Mouse (Mus musculus) cortical plate, adult 2 months (tissue): Measurements from ENCODE around the gene Tmem107. TPM values are rescaled to one million over a fixed set of nuclear protein-coding genes. Genes with fewer than 3 reads are reported as not detected.

Source experiments
- H3K27ac ChIP-seq: fragments of 200-500 bp; 2 replicates; pipeline ENCODE4 v1.5.1; 2012; ENCODE audit warnings: low read length, control low read depth, inconsistent platforms; ENCODE audit not compliant: insufficient read depth
- H3K4me1 ChIP-seq: fragments of 200-500 bp; 2 replicates; pipeline ENCODE4 v1.6.1; 2011; ENCODE audit warnings: low read length; ENCODE audit not compliant: control insufficient read depth, insufficient read depth
- H3K4me3 ChIP-seq: fragments of 200-500 bp; 2 replicates; pipeline ENCODE4 v1.5.1; 2011; ENCODE audit warnings: mild to moderate bottlenecking, low read length, control low read depth; ENCODE audit not compliant: insufficient read depth
- CTCF ChIP-seq: fragments of 200-500 bp; IDR thresholded peaks from 2 replicates; pipeline ENCODE4 v1.5.1; 2011; ENCODE audit warnings: mild to moderate bottlenecking, control low read depth, low read length; ENCODE audit not compliant: insufficient read depth; ENCODE audit errors: extremely low read depth
- POLR2A ChIP-seq: fragments of 200-500 bp; IDR thresholded peaks from 2 replicates; pipeline ENCODE4 v1.6.1; 2011; ENCODE audit warnings: mild to moderate bottlenecking, low read length, control low read depth; ENCODE audit not compliant: insufficient read depth; ENCODE audit errors: extremely low read depth
- polyA plus RNA-seq: library from polyadenylated mRNA; depleted of rRNA; stranded (reverse); fragments of >200 nt; gene quantifications from 2 replicates; pipeline ENCODE4 v1.2.3, GENCODE M21; 2012

Tmem107 gene
- polyA plus RNA-seq, 1 experiment = 21.4 TPM

- TF ChIP-seq CTCF (no peak), POLR2A (peak; percentile 84; the same call in 1 of the 2 replicates)
- Histone ChIP-seq H3K4me3 (peak overlapping the region; percentile 18), H3K27ac (peak overlapping the region; percentile 99)
Observed at GRCm38 (mm10) chr11:69073065-69073888, 2.7 kb downstream of the Tmem107 start.

GRCm38 (mm10) chr11:69073951-69074775 is 3.6 kb downstream of the Tmem107 start:
- Histone ChIP-seq H3K4me1 (peaks cover 4% of the 10 kb centered on the region), H3K27ac (peak overlapping the region; percentile 58; the same call in 1 of the 2 replicates), H3K4me3 (no peak overlapping the region)
- no peak for TF ChIP-seq POLR2A
- no peak for TF ChIP-seq CTCF

More at GRCm38 (mm10) chr11:69073065-69073888, 2.7 kb downstream of the Tmem107 start:
- H3K4me1 ChIP-seq = peaks cover 4% of the 10 kb centered on the region

- Histone ChIP-seq H3K4me3 (no peak overlapping the region), H3K4me1 (peaks cover 4% of the 10 kb centered on the region), H3K27ac (no peak overlapping the region)
- TF ChIP-seq POLR2A = no peak
- TF ChIP-seq CTCF = no peak
Observed at GRCm38 (mm10) chr11:69074776-69075069, 4.1 kb downstream of the Tmem107 start.

GRCm38 (mm10) chr11:69075764-69076479 is 5.3 kb downstream of the Tmem107 start:
- Histone ChIP-seq H3K27ac (no peak overlapping the region), H3K4me1 (peaks cover 4% of the 10 kb centered on the region), H3K4me3 (no peak overlapping the region)
- TF ChIP-seq POLR2A = no peak
- TF ChIP-seq CTCF = no peak

- no peak overlapping the region for H3K27ac ChIP-seq
- TF ChIP-seq CTCF = no peak
- H3K4me1 ChIP-seq = peaks cover 4% of the 10 kb centered on the region
- no peak overlapping the region for H3K4me3 ChIP-seq
Observed at GRCm38 (mm10) chr11:69076572-69076971, 6.0 kb downstream of the Tmem107 start.

GRCm38 (mm10) chr11:69077316-69077715 is 6.7 kb downstream of the Tmem107 start:
- H3K4me3 ChIP-seq = no peak overlapping the region
- H3K4me1 ChIP-seq = peaks cover 2% of the 10 kb centered on the region
- no peak overlapping the region for H3K27ac ChIP-seq
- TF ChIP-seq CTCF (no peak), POLR2A (no peak)

GRCm38 (mm10) chr11:69078041-69078440 is 7.4 kb downstream of the Tmem107 start:
- H3K27ac ChIP-seq = no peak overlapping the region
- H3K4me1 ChIP-seq = peaks cover 2% of the 10 kb centered on the region; the same call in 1 of the 2 replicates
- H3K4me3 ChIP-seq = no peak overlapping the region
- TF ChIP-seq POLR2A (no peak), CTCF (no peak)

- Histone ChIP-seq H3K27ac (no peak overlapping the region), H3K4me3 (no peak overlapping the region), H3K4me1 (0 out of 2 replicates have a peak, but pooled peaks cover 2% of the 10 kb centered on the region)
- TF ChIP-seq POLR2A (no peak), CTCF (no peak)
Observed at GRCm38 (mm10) chr11:69078805-69079438, 8.3 kb downstream of the Tmem107 start.

- no peaks in the 10 kb centered on the region for H3K4me1 ChIP-seq
- H3K4me3 ChIP-seq = no peak overlapping the region
- H3K27ac ChIP-seq = no peak overlapping the region
- no peak for TF ChIP-seq POLR2A
- TF ChIP-seq CTCF = no peak
Observed at GRCm38 (mm10) chr11:69080102-69080854, 9.7 kb downstream of the Tmem107 start.
